22 mouse cellular contexts compared by ENCODE assay signal in genomic region chr11:46278140-46278539, GRCm38 (mm10). TPM values are rescaled to one million over a fixed set of nuclear protein-coding genes. Genes with fewer than 3 reads are reported as not detected.
A peak's percentile ranks its signal among the peaks of the same experiment; 100 is the strongest.
DNase-seq lines count a peak whose midpoint lies in the region; ATAC-seq and TF ChIP-seq lines count a peak whose summit lies in the region.
"Had no signal": no experiment of that assay in that cellular context is flagged by ENCODE, and none has a peak within 500 bp of the region (broad histone marks: within the 10 kb centered on the region; RNA-seq: fewer than 3 reads in every experiment).

No protein-coding gene starts in this region.

- no peak for TF ChIP-seq CTCF in heart, adult 2 months (IDR thresholded peaks at IDR 0.05)

- no peak overlapping the region for H3K4me3 ChIP-seq in heart, adult 2 months
- no peak overlapping the region for H3K4me3 ChIP-seq in midbrain, embryonic 11.5 days (ENCODE audit: low read depth, low read length)
- H3K4me3 ChIP-seq in midbrain, embryonic 13.5 days (replicated peaks), result no peak overlapping the region
- no peak overlapping the region for H3K4me3 ChIP-seq in myocyte
- no peak overlapping the region for H3K4me3 ChIP-seq in neural tube, embryonic 15.5 days (replicated peaks)
- H3K4me3 ChIP-seq: embryonic facial prominence, embryonic 12.5 days; forebrain, embryonic 15.5 days; heart, embryonic 15.5 days; hindbrain, embryonic 15.5 days had no signal

- no peak for TF ChIP-seq POLR2A in heart, adult 2 months (IDR thresholded peaks at IDR 0.05; ENCODE audit: insufficient read depth, low read depth, low read length)
- TF ChIP-seq POLR2A in myocyte (IDR thresholded peaks at IDR 0.05; ENCODE audit: insufficient read length, low read depth), result no peak

- H3K27ac ChIP-seq in heart, adult 2 months, result peak overlapping the region; percentile 41; the same call in 1 of the 2 replicates
- H3K27ac ChIP-seq in midbrain, embryonic 11.5 days (ENCODE audit: low read depth, low read length), result no peak overlapping the region
- H3K27ac ChIP-seq in midbrain, embryonic 13.5 days, result no peak overlapping the region
- H3K27ac ChIP-seq in neural tube, embryonic 15.5 days (replicated peaks), result no peak overlapping the region
- H3K27ac ChIP-seq: embryonic facial prominence, embryonic 12.5 days; forebrain, embryonic 15.5 days; heart, embryonic 15.5 days; hindbrain, embryonic 15.5 days had no signal

- no peak overlapping the region for H3K4me2 ChIP-seq in midbrain, embryonic 11.5 days
- no peak overlapping the region for H3K4me2 ChIP-seq in midbrain, embryonic 13.5 days (replicated peaks)
- no peak overlapping the region for H3K4me2 ChIP-seq in myocyte (ENCODE audit: low read depth)
- no peak overlapping the region for H3K4me2 ChIP-seq in neural tube, embryonic 15.5 days
- H3K4me2 ChIP-seq: embryonic facial prominence, embryonic 12.5 days; forebrain, embryonic 15.5 days; heart, embryonic 11.5 days; heart, embryonic 15.5 days; hindbrain, embryonic 15.5 days had no signal

- intact Hi-C loops in heart, adult 2 months (cut with DNase I), result no loop called here
- intact Hi-C loops in heart, postnatal 25 days (cut with DNase I), result loop anchor here (5.0 kb wide), 1 partner anchor 34 kb away; the partner anchor contains the start of gene Cyfip2

- 0 out of 2 replicates have a peak, but pooled peaks have one; percentile 61 for TF ChIP-seq EP300 in heart, adult 2 months (IDR thresholded peaks at IDR 0.05; ENCODE audit: insufficient read depth, low read depth, low read length)

- H3K79me2 ChIP-seq in heart, adult 2 months (replicated peaks; ENCODE audit: control insufficient read depth, insufficient read depth, low read length), result no peaks in the 10 kb centered on the region
- no peaks in the 10 kb centered on the region for H3K79me2 ChIP-seq in myocyte (ENCODE audit: control insufficient read depth, insufficient read depth)

- WGBS in heart, adult 2 months, result 45% methylated on average over 5 of the region's 5 CpGs
- WGBS in midbrain, embryonic 11.5 days, result 76% methylated on average over 5 of the region's 5 CpGs
- 58% methylated on average over 5 of the region's 5 CpGs for WGBS in midbrain, embryonic 13.5 days
- 50% methylated on average over 5 of the region's 5 CpGs for WGBS in neural tube, embryonic 15.5 days

- no peaks in the 10 kb centered on the region for H3K27me3 ChIP-seq in heart, adult 2 months (ENCODE audit: control insufficient read depth, insufficient read depth, low read length)
- no peaks in the 10 kb centered on the region for H3K27me3 ChIP-seq in midbrain, embryonic 11.5 days (ENCODE audit: control insufficient read depth, insufficient read depth, low read length)
- no peaks in the 10 kb centered on the region for H3K27me3 ChIP-seq in midbrain, embryonic 13.5 days
- H3K27me3 ChIP-seq in myocyte (ENCODE audit: control insufficient read depth, insufficient read depth, insufficient read length), result no peaks in the 10 kb centered on the region
- no peaks in the 10 kb centered on the region for H3K27me3 ChIP-seq in neural tube, embryonic 15.5 days (replicated peaks)
- H3K27me3 ChIP-seq: forebrain, embryonic 15.5 days; heart, embryonic 15.5 days; hindbrain, embryonic 15.5 days had no signal

- no peak overlapping the region for H3ac ChIP-seq in myocyte (ENCODE audit: control insufficient read depth, insufficient read length)

- H3K4me1 ChIP-seq in heart, adult 2 months (ENCODE audit: control insufficient read depth, insufficient read depth, low read length), result peaks cover 4% of the 10 kb centered on the region; the same call in 1 of the 2 replicates
- H3K4me1 ChIP-seq in midbrain, embryonic 11.5 days (ENCODE audit: control insufficient read depth, insufficient read depth, low read length), result no peaks in the 10 kb centered on the region
- no peaks in the 10 kb centered on the region for H3K4me1 ChIP-seq in midbrain, embryonic 13.5 days (replicated peaks)
- H3K4me1 ChIP-seq in neural tube, embryonic 15.5 days, result no peaks in the 10 kb centered on the region
- H3K4me1 ChIP-seq: embryonic facial prominence, embryonic 12.5 days; forebrain, embryonic 15.5 days; heart, embryonic 15.5 days; hindbrain, embryonic 15.5 days had no signal

- H3K36me3 ChIP-seq in heart, adult 2 months (ENCODE audit: control insufficient read depth, insufficient read depth, low read length), result no peaks in the 10 kb centered on the region; the same call in 1 of the 2 replicates
- peaks cover 6% of the 10 kb centered on the region; the same call in 1 of the 2 replicates for H3K36me3 ChIP-seq in midbrain, embryonic 11.5 days (ENCODE audit: control insufficient read depth, insufficient read depth, low read length)
- peaks cover 86% of the 10 kb centered on the region for H3K36me3 ChIP-seq in midbrain, embryonic 13.5 days
- no peaks in the 10 kb centered on the region for H3K36me3 ChIP-seq in myocyte (ENCODE audit: control insufficient read depth, insufficient read depth)
- peaks cover 87% of the 10 kb centered on the region for H3K36me3 ChIP-seq in neural tube, embryonic 15.5 days
- H3K36me3 ChIP-seq: G1E; heart, embryonic 15.5 days had no signal

- no peak for ATAC-seq in midbrain, embryonic 11.5 days (ENCODE audit: low FRiP score)
- ATAC-seq in midbrain, embryonic 13.5 days, result no peak
- ATAC-seq in neural tube, embryonic 15.5 days (ENCODE audit: low FRiP score), result no peak
- ATAC-seq: forebrain, embryonic 15.5 days; intestine, embryonic 16.5 days had no signal

- no peak overlapping the region for H3K9ac ChIP-seq in heart, adult 2 months (ENCODE audit: low read depth, low read length)
- H3K9ac ChIP-seq in midbrain, embryonic 11.5 days (ENCODE audit: low read length), result no peak overlapping the region
- H3K9ac ChIP-seq in midbrain, embryonic 13.5 days (replicated peaks), result no peak overlapping the region
- H3K9ac ChIP-seq in neural tube, embryonic 15.5 days (replicated peaks), result no peak overlapping the region
- H3K9ac ChIP-seq: embryonic facial prominence, embryonic 12.5 days; forebrain, embryonic 15.5 days; heart, embryonic 15.5 days; hindbrain, embryonic 15.5 days had no signal

- peak; percentile 44 for DNase-seq in adrenal gland, adult 2 months
- DNase-seq in adrenal gland, adult 8-10 months, result no peak
- DNase-seq in heart, adult 2 months, result no peak
- DNase-seq in heart, postnatal 25 days (ENCODE audit: low spot score), result no peak
- DNase-seq in midbrain, embryonic 11.5 days (ENCODE audit: low spot score, missing footprints), result peak; percentile 37
- DNase-seq: cerebellum, adult 11 months; cerebellum, adult 8-10 months; cerebellum, postnatal 14 days; gastrocnemius, postnatal 36 days; heart, adult 11 months; heart, postnatal 14 days had no signal

- H3K9me3 ChIP-seq in midbrain, embryonic 11.5 days (ENCODE audit: control insufficient read depth, low read length), result no peaks in the 10 kb centered on the region
- H3K9me3 ChIP-seq in midbrain, embryonic 13.5 days, result no peaks in the 10 kb centered on the region
- H3K9me3 ChIP-seq in neural tube, embryonic 15.5 days (replicated peaks), result no peaks in the 10 kb centered on the region
- H3K9me3 ChIP-seq: embryonic facial prominence, embryonic 12.5 days; forebrain, embryonic 15.5 days; G1E; heart, embryonic 15.5 days; hindbrain, embryonic 15.5 days had no signal

TF ChIP-seq in myocyte, 11 proteins besides CTCF, POLR2A, EP300 and RAD21:
- peak; percentile 81 for TF ChIP-seq TCF12 (IDR thresholded peaks at IDR 0.05; ENCODE audit: insufficient read depth, poor library complexity, severe bottlenecking)
- no peak for TF ChIP-seq TCF3 (IDR thresholded peaks at IDR 0.05; ENCODE audit: insufficient read length, low read depth)
- no peak for TF ChIP-seq USF1 (IDR thresholded peaks at IDR 0.05; ENCODE audit: low read depth)
- TF ChIP-seq SRF (IDR thresholded peaks at IDR 0.05; ENCODE audit: control insufficient read depth, insufficient read length, low read depth), result no peak
- TF ChIP-seq POLR2AphosphoS2 (IDR thresholded peaks at IDR 0.05; ENCODE audit: insufficient read length, low read depth), result no peak
- peak in 2 of 3 experiments; percentile 71 to 95 for TF ChIP-seq MYOG (IDR thresholded peaks at IDR 0.05; ENCODE audit: control insufficient read depth in 1 of 3, insufficient read depth in 1 of 3, insufficient read length in 2 of 3, low read depth in 2 of 3)
- TF ChIP-seq MYOD1 (IDR thresholded peaks at IDR 0.05; ENCODE audit: control insufficient read depth in 1 of 3, insufficient read length in 2 of 3, low read depth in 2 of 3), result peak; percentile 13 to 81 (median 33)
- TF ChIP-seq E2F4 (IDR thresholded peaks at IDR 0.05; ENCODE audit: insufficient read depth), result no peak

RNA-seq across cellular contexts. Expression of gene Cyfip2, which starts 34.5 kb away (rescaled TPM):
- total RNA-seq in adrenal gland, adult 2 months (2021), result 10 to 100 TPM; 68.1 to 95.2 TPM
- 24.4 and 34.7 TPM in 2 replicates for polyA plus RNA-seq in adrenal gland, adult 2 months (2012; rRNA removed)
- 100 to 1,000 TPM; 118 to 135 (median 125) TPM for total RNA-seq in adrenal gland, adult 8-10 months (2022)
- 10 to 100 TPM; 55.2 to 68.8 TPM for total RNA-seq in heart, adult 2 months (2021)
- 28.8 and 30.5 TPM in 2 replicates for polyA plus RNA-seq in heart, adult 2 months (2012; rRNA removed)
- 10 to 100 TPM; 54.1 to 55.3 TPM for total RNA-seq in heart, postnatal 25 days (2021)
- 34.0 and 40.4 TPM in 2 replicates for polyA plus RNA-seq in midbrain, embryonic 11.5 days (2014; fragmentation: Nextera tagmentation; extraction: Ambion mirVana)
- 75.5 and 80.8 TPM in 2 replicates for polyA plus RNA-seq in midbrain, embryonic 13.5 days (2015; fragmentation: Nextera tagmentation; extraction: Ambion mirVana)
- polyA plus RNA-seq in myocyte (2012; fragmentation: generic; extraction: Trizol), result 16.9 TPM
- 88.0 and 91.1 TPM in 2 replicates for polyA plus RNA-seq in neural tube, embryonic 15.5 days (2015; fragmentation: Nextera tagmentation; extraction: Ambion mirVana)

RNA-seq across cellular contexts. Expression of gene Fndc9, which starts 42.8 kb away (rescaled TPM):
- not detected for total RNA-seq in adrenal gland, adult 2 months (2021)
- polyA plus RNA-seq in adrenal gland, adult 2 months (2012; rRNA removed), result not detected in 2 replicates
- total RNA-seq in adrenal gland, adult 8-10 months (2022), result not detected
- not detected for total RNA-seq in heart, adult 2 months (2021)
- polyA plus RNA-seq in heart, adult 2 months (2012; rRNA removed), result not detected in 2 replicates
- total RNA-seq in heart, postnatal 25 days (2021), result not detected
- polyA plus RNA-seq in midbrain, embryonic 11.5 days (2014; fragmentation: Nextera tagmentation; extraction: Ambion mirVana), result 1.1 and 1.2 TPM in 2 replicates
- polyA plus RNA-seq in midbrain, embryonic 13.5 days (2015; fragmentation: Nextera tagmentation; extraction: Ambion mirVana), result 4.6 and 5.9 TPM in 2 replicates
- polyA plus RNA-seq in myocyte (2012; fragmentation: generic; extraction: Trizol), result 0.74 TPM
- polyA plus RNA-seq in neural tube, embryonic 15.5 days (2015; fragmentation: Nextera tagmentation; extraction: Ambion mirVana), result 1.5 and 2.3 TPM in 2 replicates
- total RNA-seq: gastrocnemius, adult 8-10 months; gastrocnemius, postnatal 36 days; heart, postnatal 14 days had no signal
- polyA plus RNA-seq: G1E; heart, embryonic 11.5 days; heart, embryonic 15.5 days had no signal

Comparison
In these comparisons a context has a peak if more than half of its experiments do, and no peak if none do; other contexts are left out.
1. DNase-seq: peak in adrenal gland, adult 2 months (single experiment) and midbrain, embryonic 11.5 days (single experiment); none in adrenal gland, adult 8-10 months (single experiment), heart, adult 2 months (0 of 2) and heart, postnatal 25 days (single experiment).